Mouse (Mus musculus): ENCODE data around the gene Qdpr.

Gene Qdpr

GRCm38 (mm10) chr5:45416478-45416877 is 33.6 kb downstream of the Qdpr start:
- in situ Hi-C loops (cut with MboI; ENCODE audit: low sequenced_read_pairs): no loop called here

- in situ Hi-C loops (cut with MboI; ENCODE audit: low sequenced_read_pairs): loop anchor here (10.0 kb wide), 1 partner anchor 1101 kb away; no protein-coding TSS in a partner anchor
Measured at GRCm38 (mm10) chr5:45406129-45406528, 43.9 kb downstream of the Qdpr start.

GRCm38 (mm10) chr5:45402632-45403031 is 47.4 kb downstream of the Qdpr start:
- in situ Hi-C loops (cut with MboI; ENCODE audit: low sequenced_read_pairs): loop anchor here (10.0 kb wide), 1 partner anchor 1098 kb away; no protein-coding TSS in a partner anchor

- in situ Hi-C loops (cut with MboI; ENCODE audit: low sequenced_read_pairs): no loop called here
Measured at GRCm38 (mm10) chr5:45384034-45384812, 65.8 kb downstream of the Qdpr start.

Measured in CH12F3 (cell line).